ENCODE assay signal across 21 mouse cellular contexts in the genomic region with DNA sequence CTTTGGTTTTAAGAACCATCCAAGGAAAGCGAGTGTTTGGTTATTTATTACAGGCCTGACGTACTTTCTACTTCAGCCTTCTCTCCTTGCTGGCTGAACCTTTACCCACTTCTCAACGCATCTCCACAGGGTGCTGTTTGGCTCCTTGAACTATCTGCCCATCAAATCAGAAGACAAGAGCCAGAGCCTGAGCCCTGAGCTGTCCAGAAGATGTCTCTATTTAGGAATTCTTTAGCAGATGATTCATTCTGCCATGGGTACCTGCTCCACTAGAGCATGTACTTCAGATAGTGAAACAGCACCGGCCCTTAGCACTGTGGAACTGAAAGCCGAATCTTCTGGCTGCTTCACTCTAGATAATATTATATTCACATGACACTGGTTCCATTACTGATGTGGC.
"Had no signal": no experiment of that assay in that cellular context is flagged by ENCODE, and none has a peak within 500 bp of the region (broad histone marks: within the 10 kb centered on the region; RNA-seq: fewer than 3 reads in every experiment).

No protein-coding gene starts in this region.

- DNase-seq: kidney, adult 2 months; kidney, postnatal 25 days; layer of hippocampus, adult 9-11 months; liver, postnatal 0 days; lung, embryonic 14.5 days; retina, postnatal 1 day; right cerebral cortex, postnatal 25 days; spleen, adult 18-20 months; thymus, postnatal 25 days had no signal

- H3K9me3 ChIP-seq: limb, embryonic 12.5 days; limb, embryonic 15.5 days; neural tube, embryonic 13.5 days; stomach, embryonic 15.5 days had no signal

- H3K9ac ChIP-seq: limb, embryonic 12.5 days; limb, embryonic 15.5 days; liver, embryonic 14.5 days; liver, postnatal 0 days; lung, embryonic 14.5 days; neural tube, embryonic 13.5 days; stomach, embryonic 15.5 days had no signal

- H3K36me3 ChIP-seq: limb, embryonic 12.5 days; limb, embryonic 15.5 days; neural tube, embryonic 13.5 days; stomach, embryonic 15.5 days had no signal

- H3K4me2 ChIP-seq: limb, embryonic 12.5 days; limb, embryonic 15.5 days; liver, embryonic 11.5 days; lung, embryonic 14.5 days; neural tube, embryonic 13.5 days; stomach, embryonic 15.5 days had no signal

- ATAC-seq: intestine, postnatal 0 days; liver, postnatal 0 days; lung, postnatal 0 days had no signal

- H3K4me3 ChIP-seq: layer of hippocampus, adult 2 months; limb, embryonic 12.5 days; limb, embryonic 15.5 days; myocyte; neural tube, embryonic 13.5 days; stomach, embryonic 15.5 days had no signal

- H3K4me1 ChIP-seq: limb, embryonic 12.5 days; limb, embryonic 15.5 days; stomach, embryonic 15.5 days had no signal

- H3K27ac ChIP-seq: kidney, postnatal 0 days; layer of hippocampus, adult 2 months; limb, embryonic 12.5 days; limb, embryonic 15.5 days; liver, embryonic 14.5 days; macrophage; neural tube, embryonic 13.5 days; stomach, embryonic 15.5 days had no signal

- H3K27me3 ChIP-seq: limb, embryonic 12.5 days; limb, embryonic 15.5 days; neural tube, embryonic 13.5 days; stomach, embryonic 15.5 days had no signal
